Mouse (Mus musculus) cerebellum, adult 2 months (tissue): ENCODE results near the gene Prps2. TPM values are rescaled to one million over a fixed set of nuclear protein-coding genes. Genes with fewer than 3 reads are reported as not detected.
"Not testable (repeated sequence)": the region's sequence is repeated elsewhere in the genome, so short reads cannot be mapped to it uniquely, and the experiment has no call there.

ENCODE experiments used
- DNase-seq, 2 experiments: peaks; one replicate each; pipeline ENCODE4 v3.0.0; 2021
- H3K27ac ChIP-seq: fragments of 200-500 bp; 2 replicates; pipeline ENCODE4 v1.5.1; 2012; ENCODE audit warnings: low read length, control low read depth, inconsistent platforms; ENCODE audit not compliant: insufficient read depth
- H3K27me3 ChIP-seq: fragments of 200-500 bp; 2 replicates; pipeline ENCODE4 v1.6.1; 2012; ENCODE audit warnings: inconsistent platforms, mild to moderate bottlenecking, low read length, moderate library complexity; ENCODE audit not compliant: control insufficient read depth, insufficient read depth
- H3K4me1 ChIP-seq: fragments of 200-500 bp; 2 replicates; pipeline ENCODE4 v1.6.1; 2011; ENCODE audit warnings: low read length; ENCODE audit not compliant: control insufficient read depth, insufficient read depth
- H3K4me3 ChIP-seq: fragments of 200-500 bp; replicated peaks from 2 replicates; pipeline ENCODE3; 2011; ENCODE audit warnings: mild to moderate bottlenecking, low read depth, low read length, control low read depth; ENCODE audit not compliant: insufficient read depth
- CTCF ChIP-seq: fragments of 200-500 bp; IDR thresholded peaks from 2 replicates; pipeline ENCODE4 v1.5.1; 2011; ENCODE audit warnings: low read depth, mild to moderate bottlenecking, control low read depth, low read length, moderate library complexity, borderline replicate concordance; ENCODE audit not compliant: insufficient read depth
- POLR2A ChIP-seq: fragments of 200-500 bp; IDR thresholded peaks from 2 replicates; pipeline ENCODE4 v1.6.1; 2011; ENCODE audit warnings: low read length, control low read depth, borderline replicate concordance; ENCODE audit not compliant: insufficient read depth
- WGBS: fragments of 180-500 bp; shearing (Covaris S2); methylation state at CpG from one replicate; pipeline ENCODE4 v1.1.7; 2018; 5-methylcytosine and 5-hydroxymethylcytosine counted together
- polyA plus RNA-seq: library from polyadenylated mRNA; depleted of rRNA; stranded (reverse); fragments of >200 nt; gene quantifications from 2 replicates; pipeline ENCODE4 v1.2.3, GENCODE M21; 2012; rRNA removed

The Prps2 gene
- 11.2 and 11.4 TPM in 2 replicates for polyA plus RNA-seq

- H3K4me3 ChIP-seq = peak within 1 kb of the TSS; percentile 52
- WGBS = 7% methylated on average over 44 of the region's 47 CpGs
Observed at GRCm38 (mm10) chrX:167382047-167382853, at the start of gene Prps2. Gene Prps2, minus strand, starts transcription at chrX:167382749.

GRCm38 (mm10) chrX:167417654-167418053, 35.1 kb upstream of the Prps2 start:
- no peak for DNase-seq
- H3K4me1 ChIP-seq = no peaks in the 10 kb centered on the region
- no peak overlapping the region for H3K4me3 ChIP-seq
- 79% methylated on average over 1 of the region's 1 CpGs for WGBS
- TF ChIP-seq POLR2A (no peak), CTCF (no peak)
- no peaks in the 10 kb centered on the region for H3K27me3 ChIP-seq
- no peak overlapping the region for H3K27ac ChIP-seq

More at GRCm38 (mm10) chrX:167382047-167382853, at the start of gene Prps2:
- no peak for TF ChIP-seq POLR2A
- TF ChIP-seq CTCF = no peak
- no peak within 1 kb of the TSS for H3K27ac ChIP-seq
- no peaks in the 10 kb centered on the region for H3K4me1 ChIP-seq
- H3K27me3 ChIP-seq = no peaks in the 10 kb centered on the region
- peak in 1 of 2 experiments; percentile 1 for DNase-seq

DNA sequence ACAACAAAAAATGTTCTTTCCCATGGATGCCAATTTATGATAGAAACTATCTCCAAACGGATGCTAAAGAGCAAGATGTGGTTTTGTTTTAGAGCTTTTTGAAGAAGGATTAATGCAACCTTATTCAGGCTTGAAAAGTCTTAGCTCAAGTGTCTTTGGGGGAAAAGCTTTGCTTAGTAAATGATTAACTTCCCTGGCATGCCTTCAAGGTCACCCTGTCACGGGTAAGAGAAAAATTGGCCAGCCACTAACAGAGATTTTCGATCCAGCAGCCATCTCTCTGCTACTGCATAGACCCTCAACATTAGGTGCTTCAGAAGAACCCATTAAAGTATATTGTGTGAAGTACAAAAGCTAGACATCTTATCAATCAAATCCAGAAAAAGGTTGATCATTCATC, 12.4 kb upstream of the Prps2 start:
- TF ChIP-seq POLR2A = no peak
- no peak for TF ChIP-seq CTCF
- no peak for DNase-seq
- WGBS = 60% methylated on average over 3 of the region's 3 CpGs

GRCm38 (mm10) chrX:167386647-167387046, 4.1 kb upstream of the Prps2 start:
- Histone ChIP-seq H3K27me3 (no peaks in the 10 kb centered on the region), H3K27ac (no peak overlapping the region), H3K4me3 (no peak overlapping the region), H3K4me1 (no peaks in the 10 kb centered on the region)
- 47% methylated on average over 1 of the region's 1 CpGs for WGBS
- TF ChIP-seq CTCF (no peak), POLR2A (no peak)
- no peak for DNase-seq

More for the DNA sequence above, 12.4 kb upstream of the Prps2 start:
- Histone ChIP-seq H3K4me1 (no peaks in the 10 kb centered on the region), H3K27ac (no peak overlapping the region), H3K4me3 (no peak overlapping the region), H3K27me3 (no peaks in the 10 kb centered on the region)

DNA sequence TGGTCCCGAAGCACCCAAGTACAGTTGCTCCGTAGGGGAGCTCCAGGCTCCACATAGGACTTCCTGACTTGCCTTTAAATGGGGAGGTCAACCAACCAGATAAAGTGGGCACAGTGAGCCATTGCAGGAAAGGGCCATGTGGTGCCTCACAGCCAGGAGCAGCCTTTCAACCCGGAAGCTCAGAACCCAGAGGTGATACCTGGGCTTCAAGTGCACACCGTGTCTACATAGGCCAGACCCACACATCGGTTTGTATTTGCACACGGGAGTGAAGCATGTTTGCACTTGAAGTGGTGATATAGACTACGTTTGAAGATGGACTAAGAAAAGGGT, 271 bp upstream of the Prps2 start:
- no peaks in the 10 kb centered on the region for H3K27me3 ChIP-seq
- TF ChIP-seq CTCF (no peak), POLR2A (no peak)

DNA sequence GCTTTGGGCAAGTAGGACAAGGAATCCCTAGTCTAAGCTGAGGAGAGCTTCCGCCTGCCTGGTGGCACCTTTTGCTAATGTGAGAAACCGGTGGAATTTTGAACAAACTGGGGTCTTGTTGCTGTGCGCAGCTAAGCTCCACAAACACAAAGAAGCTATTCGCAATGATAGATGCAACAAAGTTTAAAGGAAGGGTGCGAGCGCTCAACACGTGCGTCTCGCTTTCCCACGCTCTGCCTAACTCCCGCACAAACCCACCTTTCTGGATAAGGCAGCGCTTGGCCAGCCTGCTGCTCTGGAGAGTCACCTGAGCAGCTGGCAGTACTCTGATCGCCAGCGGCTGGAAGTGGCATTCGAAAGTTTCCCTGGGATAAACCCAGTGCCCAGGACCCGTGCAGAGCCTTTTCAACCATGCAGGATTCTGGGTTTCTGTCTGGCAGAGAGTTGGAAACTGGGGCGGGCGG, 934 bp downstream of the Prps2 start:
- 5% methylated on average over 18 of the region's 18 CpGs for WGBS
- H3K27me3 ChIP-seq = no peaks in the 10 kb centered on the region
- TF ChIP-seq CTCF (no peak), POLR2A (no peak)
- no peaks in the 10 kb centered on the region for H3K4me1 ChIP-seq
- H3K27ac ChIP-seq = no peak overlapping the region
- peak in 1 of 2 experiments; percentile 6 for DNase-seq
- H3K4me3 ChIP-seq = peak overlapping the region; percentile 52

More for the DNA sequence above, 271 bp upstream of the Prps2 start:
- peak in 1 of 2 experiments; percentile 18 for DNase-seq
- WGBS = 33% methylated on average over 7 of the region's 7 CpGs
- Histone ChIP-seq H3K27ac (no peak overlapping the region), H3K4me1 (no peaks in the 10 kb centered on the region), H3K4me3 (peak overlapping the region; percentile 52)

- H3K27ac ChIP-seq = no peak overlapping the region
- TF ChIP-seq POLR2A = no peak
- TF ChIP-seq CTCF = no peak
- H3K4me1 ChIP-seq = no peaks in the 10 kb centered on the region
- 76% methylated on average over 4 of the region's 4 CpGs for whole genome bisulfite sequencing
- no peak for DNase-seq
- no peak overlapping the region for H3K4me3 ChIP-seq
- no peaks in the 10 kb centered on the region for H3K27me3 ChIP-seq
Observed at GRCm38 (mm10) chrX:167380073-167380472, 2.5 kb downstream of the Prps2 start.

GRCm38 (mm10) chrX:167361231-167361630, 21.3 kb downstream of the Prps2 start:
- WGBS = 96% methylated on average over 3 of the region's 3 CpGs
- H3K4me1 ChIP-seq, H3K27ac ChIP-seq: not testable (repeated sequence)

More at GRCm38 (mm10) chrX:167361231-167361630, 21.3 kb downstream of the Prps2 start:
- not testable (repeated sequence) for H3K4me3 ChIP-seq, DNase-seq, H3K27me3 ChIP-seq
